Mouse (Mus musculus): ENCODE data around the gene Msx1. TPM values are rescaled to one million over a fixed set of nuclear protein-coding genes. Genes with fewer than 3 reads are reported as not detected.

Gene Msx1
- polyA plus RNA-seq (2016; fragmentation: Nextera tagmentation; extraction: Ambion mirVana) = 36.6 and 65.2 TPM in 2 replicates

GRCm38 (mm10) chr5:37824461-37824795 lies at the start of gene Msx1:
Msx1 (minus strand) TSS chr5:37824583.
- no peaks in the 10 kb centered on the region for H3K9me3 ChIP-seq
- peaks cover 52% of the 10 kb centered on the region for H3K4me1 ChIP-seq
- peaks cover 98% of the 10 kb centered on the region for H3K27me3 ChIP-seq (ENCODE audit: insufficient read depth, poor library complexity, severe bottlenecking)
- H3K36me3 ChIP-seq = no peaks in the 10 kb centered on the region
- WGBS = 0% methylated on average over 37 of the region's 37 CpGs
- peak within 1 kb of the TSS; percentile 80 for H3K4me3 ChIP-seq
- peak; percentile 94 for DNase-seq (ENCODE audit: low spot score)
- H3K27ac ChIP-seq = peak within 1 kb of the TSS; percentile 85

GRCm38 (mm10) chr5:37865471-37865870 lies 41.1 kb upstream of the Msx1 start:
- Histone ChIP-seq H3K36me3 (no peaks in the 10 kb centered on the region), H3K4me1 (no peaks in the 10 kb centered on the region), H3K4me3 (no peak overlapping the region), H3K27me3 (ENCODE audit: insufficient read depth, poor library complexity, severe bottlenecking) (peaks cover 18% of the 10 kb centered on the region; the same call in 1 of the 2 replicates), H3K9me3 (no peaks in the 10 kb centered on the region), H3K27ac (no peak overlapping the region)
- DNase-seq (ENCODE audit: low spot score) = no peak
- WGBS = 76% methylated on average over 6 of the region's 6 CpGs

- Histone ChIP-seq H3K36me3 (no peaks in the 10 kb centered on the region), H3K27me3 (ENCODE audit: insufficient read depth, poor library complexity, severe bottlenecking) (peaks cover 20% of the 10 kb centered on the region; the same call in 1 of the 2 replicates), H3K9me3 (no peaks in the 10 kb centered on the region), H3K4me1 (no peaks in the 10 kb centered on the region), H3K4me3 (no peak overlapping the region), H3K27ac (no peak overlapping the region)
- 89% methylated on average over 2 of the region's 2 CpGs for WGBS
- no peak for DNase-seq (ENCODE audit: low spot score)
Measured at GRCm38 (mm10) chr5:37864309-37864708, 39.9 kb upstream of the Msx1 start.

- H3K9me3 ChIP-seq = no peaks in the 10 kb centered on the region
- no peak overlapping the region for H3K4me3 ChIP-seq
- WGBS = 81% methylated on average over 6 of the region's 6 CpGs
- H3K4me1 ChIP-seq = 0 out of 2 replicates have a peak, but pooled peaks cover 3% of the 10 kb centered on the region
- no peaks in the 10 kb centered on the region for H3K36me3 ChIP-seq
- no peak for DNase-seq (ENCODE audit: low spot score)
- H3K27me3 ChIP-seq (ENCODE audit: insufficient read depth, poor library complexity, severe bottlenecking) = peaks cover 43% of the 10 kb centered on the region; the same call in 1 of the 2 replicates
- no peak overlapping the region for H3K27ac ChIP-seq
Measured at GRCm38 (mm10) chr5:37860846-37861245, 36.5 kb upstream of the Msx1 start.

- Histone ChIP-seq H3K27me3 (ENCODE audit: insufficient read depth, poor library complexity, severe bottlenecking) (peaks cover 43% of the 10 kb centered on the region; the same call in 1 of the 2 replicates), H3K4me3 (no peak overlapping the region), H3K4me1 (0 out of 2 replicates have a peak, but pooled peaks cover 3% of the 10 kb centered on the region), H3K36me3 (no peaks in the 10 kb centered on the region), H3K27ac (no peak overlapping the region), H3K9me3 (no peaks in the 10 kb centered on the region)
- 63% methylated on average over 7 of the region's 7 CpGs for WGBS
- no peak for DNase-seq (ENCODE audit: low spot score)
Measured at GRCm38 (mm10) chr5:37860151-37860721, 35.9 kb upstream of the Msx1 start.

GRCm38 (mm10) chr5:37857763-37858545 lies 33.6 kb upstream of the Msx1 start:
- no peak for DNase-seq (ENCODE audit: low spot score)
- WGBS = 59% methylated on average over 14 of the region's 14 CpGs
- peaks cover 38% of the 10 kb centered on the region; the same call in 1 of the 2 replicates for H3K27me3 ChIP-seq (ENCODE audit: insufficient read depth, poor library complexity, severe bottlenecking)
- no peak overlapping the region for H3K27ac ChIP-seq
- no peaks in the 10 kb centered on the region for H3K36me3 ChIP-seq
- 0 out of 2 replicates have a peak, but pooled peaks cover 3% of the 10 kb centered on the region for H3K4me1 ChIP-seq
- no peaks in the 10 kb centered on the region for H3K9me3 ChIP-seq
- no peak overlapping the region for H3K4me3 ChIP-seq

- peaks cover 39% of the 10 kb centered on the region for H3K27me3 ChIP-seq (ENCODE audit: insufficient read depth, poor library complexity, severe bottlenecking)
- 47% methylated on average over 5 of the region's 5 CpGs for WGBS
- peaks cover 8% of the 10 kb centered on the region; the same call in 1 of the 2 replicates for H3K4me1 ChIP-seq
Measured at GRCm38 (mm10) chr5:37856057-37856456, 31.7 kb upstream of the Msx1 start.

GRCm38 (mm10) chr5:37854233-37854632 lies 29.9 kb upstream of the Msx1 start:
- Histone ChIP-seq H3K9me3 (no peaks in the 10 kb centered on the region), H3K4me3 (no peak overlapping the region), H3K36me3 (no peaks in the 10 kb centered on the region), H3K4me1 (peaks cover 9% of the 10 kb centered on the region; the same call in 1 of the 2 replicates), H3K27me3 (ENCODE audit: insufficient read depth, poor library complexity, severe bottlenecking) (peaks cover 32% of the 10 kb centered on the region), H3K27ac (no peak overlapping the region)
- 72% methylated on average over 6 of the region's 6 CpGs for WGBS
- no peak for DNase-seq (ENCODE audit: low spot score)

More at GRCm38 (mm10) chr5:37856057-37856456, 31.7 kb upstream of the Msx1 start:
- H3K4me3 ChIP-seq = no peak overlapping the region
- H3K9me3 ChIP-seq = no peaks in the 10 kb centered on the region
- no peak overlapping the region for H3K27ac ChIP-seq
- DNase-seq (ENCODE audit: low spot score) = no peak
- no peaks in the 10 kb centered on the region for H3K36me3 ChIP-seq

- H3K4me3 ChIP-seq = no peak overlapping the region
- 52% methylated on average over 15 of the region's 15 CpGs for WGBS
- no peaks in the 10 kb centered on the region for H3K36me3 ChIP-seq
- H3K27ac ChIP-seq = no peak overlapping the region
- H3K9me3 ChIP-seq = no peaks in the 10 kb centered on the region
- peaks cover 13% of the 10 kb centered on the region for H3K27me3 ChIP-seq (ENCODE audit: insufficient read depth, poor library complexity, severe bottlenecking)
- no peak for DNase-seq (ENCODE audit: low spot score)
- H3K4me1 ChIP-seq = peaks cover 9% of the 10 kb centered on the region; the same call in 1 of the 2 replicates
Measured at GRCm38 (mm10) chr5:37851305-37851982, 27.1 kb upstream of the Msx1 start.

- no peak overlapping the region for H3K27ac ChIP-seq
- 49% methylated on average over 8 of the region's 8 CpGs for WGBS
Measured at GRCm38 (mm10) chr5:37848991-37849719, 24.8 kb upstream of the Msx1 start.

GRCm38 (mm10) chr5:37836267-37836646 lies 11.9 kb upstream of the Msx1 start:
- H3K27me3 ChIP-seq (ENCODE audit: insufficient read depth, poor library complexity, severe bottlenecking) = peaks cover 84% of the 10 kb centered on the region
- H3K36me3 ChIP-seq = no peaks in the 10 kb centered on the region
- WGBS = 42% methylated on average over 3 of the region's 3 CpGs
- H3K9me3 ChIP-seq = no peaks in the 10 kb centered on the region
- no peak overlapping the region for H3K27ac ChIP-seq
- peaks cover 14% of the 10 kb centered on the region for H3K4me1 ChIP-seq
- no peak for DNase-seq (ENCODE audit: low spot score)
- H3K4me3 ChIP-seq = no peak overlapping the region

More at GRCm38 (mm10) chr5:37848991-37849719, 24.8 kb upstream of the Msx1 start:
- no peaks in the 10 kb centered on the region for H3K9me3 ChIP-seq
- DNase-seq (ENCODE audit: low spot score) = no peak
- H3K36me3 ChIP-seq = no peaks in the 10 kb centered on the region
- H3K27me3 ChIP-seq (ENCODE audit: insufficient read depth, poor library complexity, severe bottlenecking) = peaks cover 8% of the 10 kb centered on the region
- peaks cover 13% of the 10 kb centered on the region for H3K4me1 ChIP-seq
- H3K4me3 ChIP-seq = no peak overlapping the region

- Histone ChIP-seq H3K27me3 (ENCODE audit: insufficient read depth, poor library complexity, severe bottlenecking) (peaks cover 89% of the 10 kb centered on the region), H3K36me3 (no peaks in the 10 kb centered on the region), H3K4me3 (no peak overlapping the region), H3K9me3 (no peaks in the 10 kb centered on the region), H3K27ac (no peak overlapping the region), H3K4me1 (peaks cover 14% of the 10 kb centered on the region)
- DNase-seq (ENCODE audit: low spot score) = no peak
- 1% methylated on average over 6 of the region's 6 CpGs for WGBS
Measured at GRCm38 (mm10) chr5:37835590-37836266, 11.3 kb upstream of the Msx1 start.
